Mouse (Mus musculus) erythroblast, embryonic 14.5 days (primary cell): ENCODE data around the gene Lins1. TPM values are rescaled to one million over a fixed set of nuclear protein-coding genes. Genes with fewer than 3 reads are reported as not detected.

Experiments
- H3K27me3 ChIP-seq: 2 replicates; pipeline ENCODE4 v1.6.1; 2012; ENCODE audit warnings: inconsistent platforms; ENCODE audit not compliant: control insufficient read depth
- H3K36me3 ChIP-seq: 2 replicates; pipeline ENCODE4 v1.6.1; 2012; ENCODE audit warnings: mild to moderate bottlenecking, inconsistent platforms; ENCODE audit not compliant: control insufficient read depth
- H3K4me1 ChIP-seq: 2 replicates; pipeline ENCODE4 v1.6.1; 2012; ENCODE audit warnings: inconsistent platforms; ENCODE audit not compliant: control insufficient read depth
- H3K4me3 ChIP-seq: replicated peaks from 2 replicates; pipeline ENCODE3; 2012; ENCODE audit warnings: moderate library complexity, mild to moderate bottlenecking, inconsistent platforms
- H3K9me3 ChIP-seq: 2 replicates; pipeline ENCODE4 v1.6.1; 2012; ENCODE audit warnings: low read length, inconsistent platforms, mixed read lengths; ENCODE audit not compliant: control insufficient read depth
- GATA1 ChIP-seq: IDR thresholded peaks from 2 replicates; pipeline ENCODE4 v1.6.1; 2012; ENCODE audit warnings: low read length, inconsistent platforms, mixed read lengths
- TAL1 ChIP-seq: IDR thresholded peaks from 3 replicates; pipeline ENCODE4 v1.6.1; 2012; ENCODE audit warnings: low read length, inconsistent platforms, mixed read lengths
- polyA plus RNA-seq: library from polyadenylated mRNA; stranded (reverse); fragments of >175 nt; gene quantifications from 2 replicates; pipeline ENCODE4 v1.2.3, GENCODE M21; 2012

Gene Lins1
- polyA plus RNA-seq, 1 experiment: 0.05 TPM

DNA sequence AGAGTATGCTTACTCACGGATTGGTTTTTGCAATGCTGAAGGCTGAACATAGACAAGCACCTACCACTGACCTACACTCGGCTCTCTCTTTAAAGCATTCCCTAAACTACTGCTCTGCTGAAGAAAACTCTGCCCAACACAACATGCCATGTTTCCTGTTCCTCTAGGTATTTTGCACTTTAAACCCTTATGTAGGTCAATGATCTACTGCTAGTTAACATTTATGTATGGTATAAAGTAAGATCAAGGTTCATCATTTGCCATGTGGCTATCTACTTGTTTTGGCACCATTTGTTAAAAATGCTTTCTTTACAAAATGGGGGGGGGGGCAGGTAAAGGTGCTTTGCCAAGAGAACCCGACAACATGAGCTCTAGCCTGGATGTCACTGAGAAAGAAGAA is 26.1 kb upstream of the Lins1 start:
- Histone ChIP-seq H3K9me3 (no peaks in the 10 kb centered on the region), H3K4me1 (peaks cover 2% of the 10 kb centered on the region), H3K36me3 (peaks cover 18% of the 10 kb centered on the region), H3K4me3 (no peak overlapping the region), H3K27me3 (no peaks in the 10 kb centered on the region)
- TF ChIP-seq GATA1 (no peak), TAL1 (no peak)

DNA sequence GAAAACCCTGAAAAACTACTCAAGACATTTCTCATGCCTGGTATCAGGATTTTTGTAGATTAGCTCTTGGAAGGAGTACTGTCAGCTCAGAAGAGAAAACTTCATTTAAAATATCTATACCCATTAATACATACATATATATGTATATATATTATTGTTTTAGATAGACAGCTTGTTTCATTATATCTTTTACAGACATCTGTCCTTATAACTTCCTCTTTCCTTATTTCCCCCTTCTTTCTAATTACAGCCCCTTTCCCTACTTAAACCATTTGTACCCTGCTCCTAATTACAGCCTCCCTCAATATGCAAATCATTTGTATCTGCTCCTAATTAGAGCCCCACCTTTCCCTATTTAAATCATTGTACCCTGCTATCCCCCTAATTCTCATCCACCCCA is 22.6 kb upstream of the Lins1 start:
- H3K4me3 ChIP-seq: no peak overlapping the region
- peaks cover 8% of the 10 kb centered on the region for H3K36me3 ChIP-seq
- TF ChIP-seq TAL1 (no peak), GATA1 (no peak)
- H3K4me1 ChIP-seq: no peaks in the 10 kb centered on the region
- no peaks in the 10 kb centered on the region for H3K9me3 ChIP-seq
- no peaks in the 10 kb centered on the region for H3K27me3 ChIP-seq

DNA sequence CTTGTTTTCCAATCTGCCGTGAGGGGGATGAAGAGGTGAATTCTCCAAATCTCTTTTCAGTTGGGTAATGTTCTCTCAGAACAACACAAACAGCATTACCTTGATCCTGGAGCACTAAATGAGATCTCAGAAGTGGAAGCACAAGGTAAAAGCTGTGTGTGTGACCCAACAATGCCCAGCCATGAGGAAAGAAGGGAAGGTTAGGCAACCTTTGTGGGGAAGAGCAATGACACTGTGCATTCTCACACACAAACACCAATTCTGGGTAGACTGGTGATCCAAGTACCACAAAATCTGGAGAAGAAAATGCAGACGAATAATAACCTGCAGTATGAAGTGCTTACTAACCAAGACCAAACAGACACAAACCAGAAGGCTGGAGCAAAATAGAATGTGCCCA is 13.9 kb upstream of the Lins1 start:
- peaks cover 60% of the 10 kb centered on the region for H3K36me3 ChIP-seq
- H3K27me3 ChIP-seq: no peaks in the 10 kb centered on the region
- no peaks in the 10 kb centered on the region for H3K4me1 ChIP-seq
- TF ChIP-seq TAL1: no peak
- TF ChIP-seq GATA1: no peak
- no peaks in the 10 kb centered on the region for H3K9me3 ChIP-seq
- no peak overlapping the region for H3K4me3 ChIP-seq

DNA sequence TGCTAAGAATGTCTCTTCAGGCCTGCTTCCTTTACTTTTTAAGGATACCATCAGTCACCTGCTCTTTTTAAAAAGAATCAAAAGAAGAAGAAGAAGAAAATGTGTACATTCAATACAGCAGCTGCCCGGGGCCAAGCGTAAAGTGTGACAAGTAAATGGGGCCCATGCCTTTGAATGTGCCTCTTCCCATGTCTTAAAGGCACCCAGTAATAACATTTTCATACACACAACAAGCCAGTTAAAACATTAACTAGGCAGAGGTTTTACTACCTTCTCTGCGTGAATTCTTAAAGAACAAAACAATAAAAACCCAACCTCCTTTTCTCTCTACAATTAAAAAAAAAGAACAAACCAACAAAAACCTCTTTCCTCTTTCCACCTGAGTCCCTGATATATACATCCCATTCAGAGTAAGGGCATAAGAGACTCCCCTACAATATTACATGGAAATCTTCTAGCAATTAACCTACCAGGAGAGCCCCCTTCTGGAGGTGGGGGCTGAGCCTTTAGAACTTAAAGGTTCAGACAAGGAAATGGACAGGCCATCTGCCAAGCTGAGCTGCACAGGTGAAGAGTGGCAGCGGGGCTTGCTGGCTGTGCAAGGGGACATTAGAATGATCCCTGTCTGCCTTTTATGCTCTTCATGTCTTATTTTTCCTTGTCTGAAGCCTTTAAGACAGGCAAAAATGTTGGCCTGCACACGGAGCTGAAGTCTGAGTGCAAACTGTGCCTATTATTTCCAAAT is 7.4 kb upstream of the Lins1 start:
- H3K4me3 ChIP-seq: no peak overlapping the region
- H3K27me3 ChIP-seq: no peaks in the 10 kb centered on the region
- H3K4me1 ChIP-seq: no peaks in the 10 kb centered on the region
- TF ChIP-seq TAL1 (no peak), GATA1 (no peak)
- peaks cover 35% of the 10 kb centered on the region for H3K36me3 ChIP-seq
- H3K9me3 ChIP-seq: no peaks in the 10 kb centered on the region

DNA sequence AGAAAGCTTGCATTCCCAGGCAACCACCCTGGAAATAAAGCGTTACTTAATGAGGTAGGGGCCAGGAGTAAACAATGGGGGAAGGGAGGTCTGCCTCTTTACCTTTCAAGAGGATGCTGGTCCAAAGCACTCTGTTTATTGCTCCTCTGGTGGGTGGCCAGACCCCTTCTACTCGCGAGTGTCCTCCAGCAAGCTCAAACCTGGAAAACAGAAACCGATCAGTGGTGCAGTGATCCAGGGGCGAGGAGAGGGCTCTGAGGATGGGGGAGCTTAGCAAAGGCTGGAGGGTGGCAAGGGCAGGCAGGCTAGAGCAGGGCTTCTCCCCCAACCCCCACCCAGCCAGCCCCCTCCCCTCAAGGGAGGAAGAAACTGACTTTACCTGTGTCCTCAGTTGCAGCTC is 968 bp upstream of the Lins1 start:
- TF ChIP-seq GATA1 (no peak), TAL1 (no peak)
- peak overlapping the region; percentile 66 for H3K4me3 ChIP-seq
- no peaks in the 10 kb centered on the region for H3K9me3 ChIP-seq
- peaks cover 17% of the 10 kb centered on the region for H3K4me1 ChIP-seq
- no peaks in the 10 kb centered on the region for H3K27me3 ChIP-seq
- no peaks in the 10 kb centered on the region; the same call in 1 of the 2 replicates for H3K36me3 ChIP-seq

DNA sequence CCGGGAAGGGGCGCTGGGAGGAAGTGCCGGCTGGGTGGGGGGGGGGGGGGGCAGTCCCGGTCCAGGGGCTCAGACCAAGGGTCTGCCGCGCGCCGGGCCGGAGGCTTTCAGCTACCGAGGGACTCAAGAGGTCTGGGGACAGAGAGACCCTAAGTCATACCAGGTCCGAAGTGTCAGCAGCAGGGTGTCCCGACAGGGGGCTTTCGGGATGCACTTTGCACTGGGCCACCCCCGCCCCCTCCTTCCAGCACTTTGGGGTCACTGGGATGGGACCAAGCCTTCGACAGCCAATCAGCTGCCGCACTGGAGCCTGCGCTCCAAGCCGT is 432 bp upstream of the Lins1 start, which contains the start of gene Asb7:
TSS of gene Asb7 (minus strand) at position 303 of the 326 bp plus-strand sequence.
- Histone ChIP-seq H3K36me3 (no peaks in the 10 kb centered on the region; the same call in 1 of the 2 replicates), H3K4me1 (peaks cover 17% of the 10 kb centered on the region), H3K27me3 (no peaks in the 10 kb centered on the region), H3K9me3 (no peaks in the 10 kb centered on the region), H3K4me3 (peak within 1 kb of the TSS; percentile 66)
- no peak for TF ChIP-seq TAL1
- TF ChIP-seq GATA1: no peak

DNA sequence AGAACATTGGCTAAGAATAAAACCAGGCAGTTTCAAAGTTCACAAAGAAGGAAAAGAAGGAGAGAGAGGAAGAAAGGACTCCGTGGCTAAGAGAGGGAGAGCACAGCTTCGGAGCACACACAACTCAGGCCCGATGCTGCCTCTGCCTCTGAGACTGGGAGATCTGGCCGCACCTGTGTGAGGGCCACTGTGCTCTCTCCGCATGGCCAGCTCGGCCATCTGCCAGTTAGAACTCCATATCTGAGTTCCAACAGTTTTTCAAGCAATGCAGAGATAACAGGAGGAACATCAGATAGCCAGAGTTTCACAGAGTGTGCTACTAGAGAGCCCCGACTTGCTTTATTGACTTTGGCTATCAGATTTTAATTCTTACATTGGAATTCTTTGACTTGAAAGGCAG is 4.8 kb downstream of the Lins1 start:
- no peak for TF ChIP-seq TAL1
- TF ChIP-seq GATA1: no peak
- Histone ChIP-seq H3K9me3 (no peaks in the 10 kb centered on the region), H3K27me3 (no peaks in the 10 kb centered on the region), H3K4me1 (peaks cover 12% of the 10 kb centered on the region), H3K36me3 (peaks cover 2% of the 10 kb centered on the region), H3K4me3 (no peak overlapping the region)

DNA sequence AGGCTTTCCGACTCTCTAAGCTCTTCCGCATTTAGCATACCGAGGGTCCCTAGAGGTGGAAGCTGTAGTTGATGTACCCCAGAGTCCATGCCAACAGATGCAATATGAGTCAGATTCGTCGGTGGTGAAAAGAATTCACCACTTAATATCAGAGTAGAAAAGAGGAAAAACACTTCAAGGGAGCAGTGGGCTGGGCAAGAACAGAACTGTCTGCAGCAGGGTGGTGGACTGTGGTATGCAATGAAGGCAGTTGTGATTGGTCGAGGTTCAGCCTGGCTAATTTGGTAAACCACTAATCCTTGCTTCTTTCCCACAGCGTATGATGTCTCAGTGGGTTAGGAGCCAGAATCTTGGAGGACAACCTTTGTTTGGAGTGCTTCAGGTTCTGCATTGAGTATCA is 13.0 kb downstream of the Lins1 start:
- TF ChIP-seq GATA1 (no peak), TAL1 (no peak)
- Histone ChIP-seq H3K27me3 (no peaks in the 10 kb centered on the region), H3K36me3 (peaks cover 4% of the 10 kb centered on the region; the same call in 1 of the 2 replicates), H3K9me3 (no peaks in the 10 kb centered on the region), H3K4me1 (no peaks in the 10 kb centered on the region), H3K4me3 (no peak overlapping the region)

DNA sequence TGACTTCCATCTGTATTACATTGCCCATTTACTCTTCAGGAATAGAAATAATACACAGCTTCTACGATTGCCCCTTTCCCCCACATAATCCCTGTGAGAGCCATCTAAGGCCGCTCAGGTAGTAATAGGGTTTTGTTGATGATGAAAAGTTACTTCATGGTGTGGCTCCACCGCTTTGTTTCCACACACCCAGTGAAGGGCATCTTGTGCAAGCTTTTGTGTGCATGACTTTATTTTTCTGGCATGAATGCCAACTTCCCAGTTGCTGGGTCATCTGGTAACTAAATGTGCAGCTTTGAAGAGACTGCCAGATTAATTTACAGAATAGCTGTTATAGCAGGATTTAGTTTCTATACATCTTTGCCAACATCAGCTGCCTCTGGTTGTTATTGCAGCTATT is 14.9 kb downstream of the Lins1 start:
- TF ChIP-seq TAL1 (no peak), GATA1 (no peak)
- H3K36me3 ChIP-seq: peaks cover 7% of the 10 kb centered on the region

DNA sequence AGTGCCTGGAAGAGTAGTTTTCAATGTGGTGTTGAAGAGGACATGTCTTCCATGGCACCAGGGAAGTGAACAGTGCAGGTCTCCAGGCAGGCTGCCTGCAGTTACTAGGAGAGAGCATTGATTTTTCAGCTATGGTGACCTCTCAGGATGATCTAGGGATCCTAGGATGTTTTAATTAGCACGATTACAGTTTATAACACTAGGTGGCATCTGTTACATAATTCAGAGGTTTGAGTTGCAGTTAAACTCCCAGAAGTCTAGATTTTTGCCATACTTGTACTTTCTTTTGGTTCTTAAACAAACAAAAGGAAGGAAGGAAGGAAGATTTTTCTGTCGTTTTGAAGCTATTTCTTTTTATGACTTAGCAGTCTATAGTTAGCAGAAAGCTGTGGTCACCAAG is 21.5 kb downstream of the Lins1 start:
- H3K36me3 ChIP-seq: peaks cover 20% of the 10 kb centered on the region

More for the DNA sequence above, 14.9 kb downstream of the Lins1 start:
- no peak overlapping the region for H3K4me3 ChIP-seq
- H3K9me3 ChIP-seq: no peaks in the 10 kb centered on the region
- no peaks in the 10 kb centered on the region for H3K4me1 ChIP-seq
- H3K27me3 ChIP-seq: no peaks in the 10 kb centered on the region

More for the DNA sequence above, 21.5 kb downstream of the Lins1 start:
- H3K4me1 ChIP-seq: no peaks in the 10 kb centered on the region
- no peak overlapping the region for H3K4me3 ChIP-seq
- no peaks in the 10 kb centered on the region for H3K9me3 ChIP-seq
- no peaks in the 10 kb centered on the region for H3K27me3 ChIP-seq
- no peak for TF ChIP-seq GATA1
- TF ChIP-seq TAL1: no peak
